7 mouse cellular contexts compared by ENCODE assay signal in genomic region chr12:100289267-100290177, GRCm38 (mm10).
DNase-seq lines count a peak whose midpoint lies in the region; ATAC-seq and TF ChIP-seq lines count a peak whose summit lies in the region.

No protein-coding gene starts in this region.

- no peaks in the 10 kb centered on the region for H3K27me3 ChIP-seq in embryonic facial prominence, embryonic 11.5 days (ENCODE audit: control insufficient read depth, insufficient read depth, low read length)
- no peaks in the 10 kb centered on the region for H3K27me3 ChIP-seq in liver, embryonic 12.5 days (replicated peaks)

- no peaks in the 10 kb centered on the region for H3K9me3 ChIP-seq in embryonic facial prominence, embryonic 11.5 days (replicated peaks; ENCODE audit: control insufficient read depth, low read length)
- H3K9me3 ChIP-seq in liver, embryonic 12.5 days (replicated peaks): peaks cover 1% of the 10 kb centered on the region; the same call in 1 of the 2 replicates

- TF ChIP-seq POLR2A in olfactory bulb, adult 2 months (IDR thresholded peaks at IDR 0.05; ENCODE audit: insufficient read depth, low read depth, low read length): no peak

- no peaks in the 10 kb centered on the region for H3K36me3 ChIP-seq in embryonic facial prominence, embryonic 11.5 days (replicated peaks; ENCODE audit: control insufficient read depth, insufficient read depth, low read depth, low read length)
- H3K36me3 ChIP-seq in liver, embryonic 12.5 days: no peaks in the 10 kb centered on the region

- peak; percentile 86 for DNase-seq in brain, adult 2 months (ENCODE audit: low read depth, low spot score)
- no peak for DNase-seq in embryonic facial prominence, embryonic 11.5 days (ENCODE audit: low spot score)
- DNase-seq in heart, adult 8-10 months (ENCODE audit: low spot score): peak; percentile 87
- peak; percentile 82 for DNase-seq in kidney, adult 18-20 months
- DNase-seq in thymus, postnatal 4 days: no peak

- no peak overlapping the region for H3K4me3 ChIP-seq in embryonic facial prominence, embryonic 11.5 days (ENCODE audit: low read depth, low read length)
- no peak overlapping the region for H3K4me3 ChIP-seq in liver, embryonic 12.5 days
- H3K4me3 ChIP-seq in olfactory bulb, adult 2 months (ENCODE audit: insufficient read depth, low read depth, low read length): no peak overlapping the region

- H3K4me1 ChIP-seq in embryonic facial prominence, embryonic 11.5 days (ENCODE audit: control insufficient read depth, insufficient read depth, low read length): peaks cover 9% of the 10 kb centered on the region
- H3K4me1 ChIP-seq in liver, embryonic 12.5 days: peaks cover 12% of the 10 kb centered on the region; the same call in 1 of the 2 replicates
- H3K4me1 ChIP-seq in olfactory bulb, adult 2 months (ENCODE audit: control insufficient read depth, insufficient read depth, low read length): peaks cover 47% of the 10 kb centered on the region

- TF ChIP-seq CTCF in olfactory bulb, adult 2 months (IDR thresholded peaks at IDR 0.05; ENCODE audit: insufficient read depth, low read depth, low read length): no peak

- WGBS in embryonic facial prominence, embryonic 11.5 days: 31% methylated on average over 8 of the region's 8 CpGs
- WGBS in liver, embryonic 12.5 days (ENCODE audit: insufficient replicate concordance): 49% methylated on average over 8 of the region's 8 CpGs
- WGBS in olfactory bulb, adult 2 months: 10% methylated on average over 8 of the region's 8 CpGs

- H3K4me2 ChIP-seq in embryonic facial prominence, embryonic 11.5 days (ENCODE audit: low read depth, low read length): no peak overlapping the region
- no peak overlapping the region for H3K4me2 ChIP-seq in liver, embryonic 12.5 days

- peak overlapping the region; percentile 13; the same call in 1 of the 2 replicates for H3K9ac ChIP-seq in embryonic facial prominence, embryonic 11.5 days (replicated peaks; ENCODE audit: low read length)
- no peak overlapping the region for H3K9ac ChIP-seq in liver, embryonic 12.5 days

- peak overlapping the region; percentile 13; the same call in 1 of the 2 replicates for H3K27ac ChIP-seq in embryonic facial prominence, embryonic 11.5 days (replicated peaks; ENCODE audit: low read depth, low read length)
- H3K27ac ChIP-seq in liver, embryonic 12.5 days: no peak overlapping the region
- H3K27ac ChIP-seq in olfactory bulb, adult 2 months (ENCODE audit: insufficient read depth, low read depth, low read length): peak overlapping the region; percentile 71

- peak; percentile 31 for ATAC-seq in embryonic facial prominence, embryonic 11.5 days (replicated peaks; ENCODE audit: insufficient number of reproducible peaks, low FRiP score, low TSS enrichment, low read depth)
- peak; percentile 31 for ATAC-seq in liver, embryonic 12.5 days

Comparison
In these comparisons a context has a peak if more than half of its experiments do, and no peak if none do; other contexts are left out.
1. DNase-seq: peak in brain, adult 2 months (single experiment), heart, adult 8-10 months (single experiment) and kidney, adult 18-20 months (single experiment); none in embryonic facial prominence, embryonic 11.5 days (single experiment) and thymus, postnatal 4 days (single experiment).